Mouse (Mus musculus) fibroblast of lung, adult 2 months (primary cell): ENCODE data around the gene Mkrn1.
"Not testable (repeated sequence)": the region's sequence is repeated elsewhere in the genome, so short reads cannot be mapped to it uniquely, and the experiment has no call there.

Source experiments
- DNase-seq: peaks from one replicate; pipeline ENCODE4 v3.0.0-alpha.2; 2011; ENCODE audit warnings: low read depth

Gene Mkrn1

DNA sequence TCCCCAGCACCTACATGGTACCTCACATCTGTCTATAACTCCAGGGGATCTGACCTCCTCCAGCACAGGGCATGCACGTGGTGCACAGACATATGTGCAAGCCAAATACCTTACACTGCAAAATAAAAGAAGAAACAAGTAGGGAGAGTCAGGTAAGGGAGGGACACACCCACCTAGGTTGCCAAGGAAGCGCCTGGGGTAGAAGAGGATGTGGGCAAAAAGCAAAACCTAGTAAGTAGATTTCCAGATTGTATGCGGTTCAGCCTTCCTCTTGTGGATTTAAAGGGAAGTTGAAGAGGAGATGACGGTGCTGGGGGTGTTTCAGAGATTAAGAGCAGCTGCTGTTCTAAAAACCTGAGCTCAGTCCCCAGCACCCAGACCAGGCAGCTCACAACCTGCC lies 41.0 kb downstream of the Mkrn1 start:
- no peak for DNase-seq

- DNase-seq, result not testable (repeated sequence)
Measured at GRCm38 (mm10) chr6:39378161-39378835, 42.0 kb downstream of the Mkrn1 start.

- peak; percentile 24 for DNase-seq
Measured at GRCm38 (mm10) chr6:39377311-39377827, 42.9 kb downstream of the Mkrn1 start, which contains the start of gene Slc37a3. TSS of gene Slc37a3 (minus strand) at chr6:39377675.

GRCm38 (mm10) chr6:39376775-39377174 lies 43.5 kb downstream of the Mkrn1 start:
- DNase-seq, result no peak

DNA sequence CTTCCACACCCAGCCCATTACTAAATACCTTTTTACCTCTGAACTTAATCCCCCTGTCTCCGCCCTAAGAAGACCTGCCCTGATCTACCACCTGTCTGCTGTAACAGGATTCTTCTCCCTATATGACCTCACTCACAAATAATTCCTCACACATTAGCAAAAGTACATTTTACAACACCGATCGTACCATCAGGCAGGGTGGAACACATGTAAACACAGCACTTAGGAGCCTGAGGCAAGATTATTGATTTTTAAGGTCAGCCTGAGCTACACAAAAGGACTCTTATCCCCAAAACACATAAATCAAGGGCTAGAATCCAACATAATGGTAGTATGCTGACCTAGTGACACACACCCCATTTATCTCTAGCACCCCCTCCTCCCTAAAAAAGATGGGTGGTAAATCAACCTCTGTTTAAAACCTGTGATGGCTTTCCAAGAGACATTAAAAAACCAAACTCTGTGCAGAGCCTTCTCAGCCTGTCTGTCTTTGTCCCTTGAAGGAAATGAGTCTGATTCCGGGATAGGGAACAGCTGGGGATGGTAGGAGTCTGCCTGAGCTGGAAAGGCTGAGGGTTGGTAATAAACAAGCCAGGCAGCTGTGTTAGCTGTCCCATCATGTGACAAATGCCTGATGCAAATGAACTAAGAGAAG lies 46.8 kb downstream of the Mkrn1 start:
- no peak for DNase-seq

DNA sequence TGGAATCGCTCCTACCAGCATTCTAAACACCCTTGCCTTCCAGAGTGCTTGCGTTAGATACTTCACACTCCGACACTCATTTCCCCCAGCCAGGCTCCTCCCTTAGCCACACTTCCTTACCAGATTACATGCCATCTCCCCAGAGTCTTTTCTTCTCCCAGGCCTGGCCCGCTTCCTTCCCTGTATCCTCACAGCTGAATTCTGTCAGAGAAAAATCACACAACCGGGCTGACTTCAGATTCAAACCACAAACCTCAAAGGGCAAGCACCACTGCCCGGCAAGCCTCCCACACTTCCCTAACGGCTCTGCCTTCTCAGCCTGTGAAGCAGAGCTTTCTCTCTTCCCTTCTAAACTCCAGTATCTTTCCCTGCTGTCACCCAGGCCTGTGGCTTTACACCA lies 47.5 kb downstream of the Mkrn1 start:
- peak; percentile 62 for DNase-seq

DNA sequence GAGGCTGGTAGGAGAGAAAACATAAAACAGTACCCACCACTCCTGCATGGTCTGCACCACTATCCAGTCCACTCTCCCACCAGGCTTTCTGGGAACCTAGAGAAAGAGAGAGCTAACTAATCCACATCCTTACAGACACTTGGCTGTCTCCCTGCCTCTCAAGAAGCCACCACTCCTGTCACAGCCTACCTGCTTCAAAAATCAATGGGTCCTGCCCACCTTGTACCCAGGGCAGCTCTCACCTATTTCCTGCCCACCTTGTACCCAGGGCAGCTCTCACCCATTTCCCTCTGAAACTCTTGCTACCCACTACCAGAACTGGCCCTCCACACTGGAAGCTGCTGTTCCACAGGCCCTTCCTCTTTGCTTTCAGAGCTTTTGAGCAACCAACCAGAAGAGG lies 48.2 kb downstream of the Mkrn1 start:
- no peak for DNase-seq

- DNase-seq, result no peak
Measured at GRCm38 (mm10) chr6:39369631-39370030, 50.6 kb downstream of the Mkrn1 start.

- no peak for DNase-seq
Measured at GRCm38 (mm10) chr6:39362684-39363083, 57.6 kb downstream of the Mkrn1 start.

- not testable (repeated sequence) for DNase-seq
Measured at GRCm38 (mm10) chr6:39359207-39359606, 61.1 kb downstream of the Mkrn1 start.

DNA sequence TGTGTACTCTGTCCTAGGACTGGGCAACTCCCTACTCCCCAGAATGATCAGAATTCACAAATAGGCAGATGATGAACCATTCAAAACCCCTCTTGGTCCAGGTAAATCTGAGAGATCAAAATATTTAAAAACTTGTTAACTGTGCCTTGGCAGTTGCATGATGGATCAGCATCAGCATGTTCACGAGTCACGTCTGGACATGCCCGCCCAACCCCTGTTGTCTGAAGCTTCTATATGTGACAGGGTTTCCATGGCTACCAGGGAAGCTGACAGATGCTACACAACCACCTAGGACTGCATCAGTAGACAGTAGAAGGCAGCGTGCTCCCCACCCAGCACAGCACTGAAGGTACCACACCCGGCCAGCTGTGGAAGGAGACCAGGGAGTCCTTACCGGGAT lies 71.3 kb downstream of the Mkrn1 start:
- no peak for DNase-seq

DNA sequence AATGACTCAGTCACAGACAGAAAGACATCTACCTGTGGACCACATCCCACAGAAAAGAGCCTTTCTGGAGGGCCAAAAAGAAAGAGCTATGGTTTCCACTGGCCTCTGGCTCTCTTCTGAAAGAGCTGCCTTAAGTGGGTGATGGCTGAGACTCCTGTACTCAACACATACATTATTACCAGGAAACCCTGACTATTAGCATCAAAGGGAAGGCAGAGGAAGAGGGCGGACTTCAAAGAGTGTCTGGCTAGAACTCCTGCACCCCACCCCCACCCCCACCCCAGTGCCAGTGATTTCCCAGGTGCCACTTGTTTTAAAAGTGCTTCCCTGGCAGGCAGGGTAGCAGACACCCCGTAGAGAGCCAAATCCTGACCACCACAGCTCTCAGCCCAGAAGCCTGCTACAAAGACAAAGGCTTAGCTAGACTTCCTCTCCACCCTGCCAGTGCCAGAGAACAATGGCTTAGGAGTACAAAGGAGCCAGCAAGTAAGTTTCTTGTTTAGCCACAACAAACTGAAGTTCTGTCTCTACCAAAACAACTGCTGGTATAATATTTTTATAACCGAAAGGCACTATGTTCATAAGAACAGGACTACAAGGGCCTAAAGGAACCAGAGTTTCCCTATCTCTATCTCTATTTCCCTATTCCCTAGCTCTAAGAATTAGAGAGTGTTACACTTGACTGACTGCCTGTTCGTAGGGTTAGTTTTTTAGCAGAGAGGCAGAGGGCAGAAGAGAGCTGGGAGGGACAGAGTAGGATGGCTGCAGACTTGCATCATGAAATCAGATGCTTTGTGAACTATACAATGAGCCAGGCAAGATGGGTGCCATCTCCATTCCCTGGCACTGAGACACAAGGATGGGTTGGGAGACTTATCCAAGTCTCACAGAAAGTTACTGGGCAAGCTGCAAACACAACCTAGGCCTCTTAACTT lies 72.1 kb downstream of the Mkrn1 start:
- DNase-seq, result no peak
